Mouse (Mus musculus) heart, embryonic 15.5 days (tissue): ENCODE data around the gene Gm49388. TPM values are rescaled to one million over a fixed set of nuclear protein-coding genes. Genes with fewer than 3 reads are reported as not detected.
A peak's percentile ranks its signal among the peaks of the same experiment; 100 is the strongest.

Experiments
- ATAC-seq: fragments of 200-750 bp; cut with Nextera tagmentation; replicated peaks from 2 replicates; pipeline ENCODE4 v1.8.0; 2017; ENCODE audit warnings: low read depth, moderate TSS enrichment; ENCODE audit not compliant: insufficient number of reproducible peaks, insufficient read depth, low FRiP score
- H3K27ac ChIP-seq: fragments of 300-500 bp; sonication (generic); 2 replicates; pipeline ENCODE4 v1.5.1; 2015; ENCODE audit warnings: mild to moderate bottlenecking, inconsistent platforms
- H3K27me3 ChIP-seq: fragments of 300-500 bp; sonication (generic); 2 replicates; pipeline ENCODE4 v1.6.1; 2015; ENCODE audit warnings: inconsistent platforms
- H3K36me3 ChIP-seq: fragments of 300-500 bp; sonication (generic); 2 replicates; pipeline ENCODE4 v1.6.1; 2015; ENCODE audit warnings: mild to moderate bottlenecking, inconsistent platforms
- H3K4me1 ChIP-seq: fragments of 300-500 bp; sonication (generic); replicated peaks from 2 replicates; pipeline ENCODE4 v1.6.1; 2015; ENCODE audit warnings: inconsistent platforms
- H3K4me2 ChIP-seq: fragments of 300-500 bp; sonication (generic); 2 replicates; pipeline ENCODE4 v1.6.1; 2015; ENCODE audit warnings: inconsistent platforms, mild to moderate bottlenecking, moderate library complexity
- H3K4me3 ChIP-seq: fragments of 300-500 bp; sonication (generic); 2 replicates; pipeline ENCODE4 v1.5.1; 2015; ENCODE audit warnings: mild to moderate bottlenecking, inconsistent platforms
- H3K9ac ChIP-seq: fragments of 300-500 bp; sonication (generic); 2 replicates; pipeline ENCODE4 v1.6.1; 2015; ENCODE audit warnings: mild to moderate bottlenecking, inconsistent platforms
- H3K9me3 ChIP-seq: fragments of 300-500 bp; sonication (generic); replicated peaks from 2 replicates; pipeline ENCODE4 v1.6.1; 2016; ENCODE audit warnings: inconsistent platforms
- WGBS: fragments of 180-500 bp; shearing (Covaris S2); methylation state at CpG from one replicate; pipeline ENCODE4 v1.1.7; 2015; ENCODE audit warnings: mixed read lengths; 5-methylcytosine and 5-hydroxymethylcytosine counted together
- polyA plus RNA-seq: library from polyadenylated mRNA; unstranded; fragments of >200 nt; fragmentation: Nextera tagmentation; extraction: Ambion mirVana; gene quantifications from 2 replicates; pipeline ENCODE4 v1.2.1, GENCODE M21; 2015

The Gm49388 gene
- polyA plus RNA-seq: not detected in 2 replicates

- Histone ChIP-seq H3K27me3 (no peaks in the 10 kb centered on the region), H3K27ac (no peak within 1 kb of the TSS), H3K9ac (no peak within 1 kb of the TSS), H3K4me2 (no peak within 1 kb of the TSS), H3K4me1 (no peaks in the 10 kb centered on the region), H3K9me3 (no peaks in the 10 kb centered on the region), H3K36me3 (peaks cover 93% of the 10 kb centered on the region), H3K4me3 (no peak within 1 kb of the TSS)
- no peak for ATAC-seq
- 95% methylated on average over 7 of the region's 7 CpGs for WGBS
Measured at GRCm38 (mm10) chr7:127785308-127785707, at the start of gene Gm49388. Gene Gm49388 (plus strand): TSS chr7:127785608.

- peaks cover 17% of the 10 kb centered on the region; the same call in 1 of the 2 replicates for H3K4me1 ChIP-seq
- H3K4me3 ChIP-seq: peak within 1 kb of the TSS; percentile 82
- H3K9me3 ChIP-seq: no peaks in the 10 kb centered on the region
- no peaks in the 10 kb centered on the region for H3K27me3 ChIP-seq
- peak within 1 kb of the TSS; percentile 81 for H3K9ac ChIP-seq
- under 1% methylated on average over 26 of the region's 26 CpGs for WGBS
- peaks cover 9% of the 10 kb centered on the region for H3K36me3 ChIP-seq
- ATAC-seq: no peak
- H3K27ac ChIP-seq: peak within 1 kb of the TSS; percentile 90
- peak within 1 kb of the TSS; percentile 99 for H3K4me2 ChIP-seq
Measured at GRCm38 (mm10) chr7:127744366-127745045, 40.9 kb upstream of the Gm49388 start, which contains the start of gene Fbxl19. Gene Fbxl19 (plus strand): TSS chr7:127744543.

- Histone ChIP-seq H3K4me3 (peak overlapping the region; percentile 82), H3K27me3 (no peaks in the 10 kb centered on the region), H3K4me1 (peaks cover 17% of the 10 kb centered on the region; the same call in 1 of the 2 replicates), H3K9ac (peak overlapping the region; percentile 81), H3K36me3 (peaks cover 16% of the 10 kb centered on the region), H3K9me3 (no peaks in the 10 kb centered on the region), H3K4me2 (peak overlapping the region; percentile 99), H3K27ac (peak overlapping the region; percentile 90)
- ATAC-seq: peak; percentile 80
- WGBS: under 1% methylated on average over 19 of the region's 19 CpGs
Measured at GRCm38 (mm10) chr7:127745251-127745651, 40.2 kb upstream of the Gm49388 start.

GRCm38 (mm10) chr7:127745652-127746493, 39.5 kb upstream of the Gm49388 start:
- H3K27me3 ChIP-seq: no peaks in the 10 kb centered on the region
- H3K9me3 ChIP-seq: no peaks in the 10 kb centered on the region
- H3K4me1 ChIP-seq: peaks cover 17% of the 10 kb centered on the region; the same call in 1 of the 2 replicates
- peak overlapping the region; percentile 81 for H3K9ac ChIP-seq
- H3K4me2 ChIP-seq: peak overlapping the region; percentile 99
- peak; percentile 84 for ATAC-seq
- peak overlapping the region; percentile 90 for H3K27ac ChIP-seq
- WGBS: under 1% methylated on average over 39 of the region's 39 CpGs
- H3K4me3 ChIP-seq: peak overlapping the region; percentile 82
- peaks cover 22% of the 10 kb centered on the region for H3K36me3 ChIP-seq

GRCm38 (mm10) chr7:127746494-127747491, 38.6 kb upstream of the Gm49388 start:
- peaks cover 31% of the 10 kb centered on the region for H3K36me3 ChIP-seq
- under 1% methylated on average over 36 of the region's 62 CpGs for WGBS
- H3K4me1 ChIP-seq: peaks cover 17% of the 10 kb centered on the region; the same call in 1 of the 2 replicates
- peak overlapping the region; percentile 99 for H3K4me2 ChIP-seq
- ATAC-seq: peak; percentile 8
- no peaks in the 10 kb centered on the region for H3K27me3 ChIP-seq
- H3K9ac ChIP-seq: peak overlapping the region; percentile 81
- H3K4me3 ChIP-seq: peak overlapping the region; percentile 82
- H3K9me3 ChIP-seq: no peaks in the 10 kb centered on the region
- peak overlapping the region; percentile 90 for H3K27ac ChIP-seq

GRCm38 (mm10) chr7:127747559-127748234, 37.7 kb upstream of the Gm49388 start:
- peaks cover 38% of the 10 kb centered on the region for H3K36me3 ChIP-seq
- ATAC-seq: no peak
- H3K27me3 ChIP-seq: no peaks in the 10 kb centered on the region
- H3K9me3 ChIP-seq: no peaks in the 10 kb centered on the region
- H3K27ac ChIP-seq: no peak overlapping the region
- H3K9ac ChIP-seq: peak overlapping the region; percentile 81; the same call in 1 of the 2 replicates
- peaks cover 17% of the 10 kb centered on the region; the same call in 1 of the 2 replicates for H3K4me1 ChIP-seq
- peak overlapping the region; percentile 99 for H3K4me2 ChIP-seq
- 53% methylated on average over 6 of the region's 6 CpGs for WGBS
- H3K4me3 ChIP-seq: peak overlapping the region; percentile 82

- Histone ChIP-seq H3K4me2 (no peak overlapping the region; the same call in 1 of the 2 replicates), H3K4me3 (no peak overlapping the region), H3K4me1 (peaks cover 17% of the 10 kb centered on the region; the same call in 1 of the 2 replicates), H3K9ac (no peak overlapping the region), H3K9me3 (no peaks in the 10 kb centered on the region), H3K27me3 (no peaks in the 10 kb centered on the region), H3K27ac (no peak overlapping the region), H3K36me3 (peaks cover 43% of the 10 kb centered on the region)
- WGBS: 92% methylated on average over 28 of the region's 28 CpGs
- ATAC-seq: no peak
Measured at GRCm38 (mm10) chr7:127748235-127748560, 37.2 kb upstream of the Gm49388 start.

- Histone ChIP-seq H3K4me3 (no peak overlapping the region), H3K4me2 (no peak overlapping the region), H3K27me3 (no peaks in the 10 kb centered on the region), H3K36me3 (peaks cover 51% of the 10 kb centered on the region), H3K9me3 (no peaks in the 10 kb centered on the region), H3K27ac (no peak overlapping the region), H3K4me1 (peaks cover 13% of the 10 kb centered on the region; the same call in 1 of the 2 replicates), H3K9ac (no peak overlapping the region)
- WGBS: 85% methylated on average over 19 of the region's 19 CpGs
- no peak for ATAC-seq
Measured at GRCm38 (mm10) chr7:127750131-127751127, 35.0 kb upstream of the Gm49388 start.

- WGBS: 89% methylated on average over 5 of the region's 5 CpGs
- no peak overlapping the region for H3K9ac ChIP-seq
- no peak overlapping the region for H3K4me2 ChIP-seq
- H3K36me3 ChIP-seq: peaks cover 55% of the 10 kb centered on the region
- H3K4me3 ChIP-seq: no peak overlapping the region
- H3K9me3 ChIP-seq: no peaks in the 10 kb centered on the region
- H3K27ac ChIP-seq: no peak overlapping the region
- H3K27me3 ChIP-seq: no peaks in the 10 kb centered on the region
- peaks cover 13% of the 10 kb centered on the region; the same call in 1 of the 2 replicates for H3K4me1 ChIP-seq
- ATAC-seq: no peak
Measured at GRCm38 (mm10) chr7:127751619-127752018, 33.8 kb upstream of the Gm49388 start.
